Mouse (Mus musculus) midbrain, embryonic 15.5 days (tissue): ENCODE results near the gene Gabpb2. TPM values are rescaled to one million over a fixed set of nuclear protein-coding genes. Genes with fewer than 3 reads are reported as not detected.

Experiments used
- ATAC-seq: fragments of 200-750 bp; cut with Nextera tagmentation; replicated peaks from 2 replicates; pipeline ENCODE4 v1.8.0; 2017; ENCODE audit warnings: moderate TSS enrichment
- H3K27ac ChIP-seq: fragments of 300-500 bp; sonication (generic); 2 replicates; pipeline ENCODE4 v1.5.1; 2015; ENCODE audit warnings: mild to moderate bottlenecking, inconsistent platforms
- H3K27me3 ChIP-seq: fragments of 300-500 bp; sonication (generic); replicated peaks from 2 replicates; pipeline ENCODE4 v1.6.1; 2015; ENCODE audit warnings: inconsistent platforms
- H3K36me3 ChIP-seq: fragments of 300-500 bp; sonication (generic); replicated peaks from 2 replicates; pipeline ENCODE4 v1.6.1; 2015; ENCODE audit warnings: inconsistent platforms
- H3K4me1 ChIP-seq: fragments of 300-500 bp; sonication (generic); 2 replicates; pipeline ENCODE4 v1.6.1; 2015; ENCODE audit warnings: inconsistent platforms
- H3K4me2 ChIP-seq: fragments of 300-500 bp; sonication (generic); 2 replicates; pipeline ENCODE4 v1.6.1; 2015; ENCODE audit warnings: inconsistent platforms, mild to moderate bottlenecking, moderate library complexity
- H3K4me3 ChIP-seq: fragments of 300-500 bp; sonication (generic); 2 replicates; pipeline ENCODE4 v1.5.1; 2015; ENCODE audit warnings: mild to moderate bottlenecking, inconsistent platforms
- H3K9ac ChIP-seq: fragments of 300-500 bp; sonication (generic); 2 replicates; pipeline ENCODE4 v1.6.1; 2015; ENCODE audit warnings: mild to moderate bottlenecking, inconsistent platforms
- H3K9me3 ChIP-seq: fragments of 300-500 bp; sonication (generic); 2 replicates; pipeline ENCODE4 v1.6.1; 2016; ENCODE audit warnings: inconsistent platforms
- WGBS: fragments of 180-500 bp; shearing (Covaris S2); methylation state at CpG from one replicate; pipeline ENCODE4 v1.1.7; 2015; ENCODE audit warnings: mixed read lengths; 5-methylcytosine and 5-hydroxymethylcytosine counted together
- polyA plus RNA-seq: library from polyadenylated mRNA; unstranded; fragments of >200 nt; fragmentation: Nextera tagmentation; extraction: Ambion mirVana; gene quantifications from 2 replicates; pipeline ENCODE4 v1.2.1, GENCODE M21; 2015

Gene Gabpb2
- polyA plus RNA-seq, 1 experiment from 2014 or later = 3.4 TPM

- Histone ChIP-seq H3K27ac (no peak within 1 kb of the TSS), H3K4me3 (no peak within 1 kb of the TSS), H3K9ac (no peak within 1 kb of the TSS), H3K27me3 (no peaks in the 10 kb centered on the region), H3K4me1 (no peaks in the 10 kb centered on the region), H3K36me3 (peaks cover 12% of the 10 kb centered on the region; the same call in 1 of the 2 replicates), H3K4me2 (no peak within 1 kb of the TSS), H3K9me3 (no peaks in the 10 kb centered on the region)
- no peak for ATAC-seq
- 72% methylated on average over 7 of the region's 7 CpGs for WGBS
Observed at GRCm38 (mm10) chr3:95241498-95241897, 23.8 kb upstream of the Gabpb2 start, which contains the start of gene Gm128. Gene Gm128, minus strand, starts transcription at chr3:95241598.

- Histone ChIP-seq H3K4me3 (no peak overlapping the region), H3K9ac (no peak overlapping the region), H3K27ac (no peak overlapping the region), H3K4me2 (no peak overlapping the region), H3K27me3 (no peaks in the 10 kb centered on the region), H3K36me3 (peaks cover 16% of the 10 kb centered on the region), H3K9me3 (no peaks in the 10 kb centered on the region), H3K4me1 (no peaks in the 10 kb centered on the region)
- ATAC-seq = no peak
- 45% methylated on average over 17 of the region's 17 CpGs for WGBS
Observed at GRCm38 (mm10) chr3:95240900-95241299, 23.2 kb upstream of the Gabpb2 start.

- Histone ChIP-seq H3K36me3 (peaks cover 20% of the 10 kb centered on the region), H3K9me3 (no peaks in the 10 kb centered on the region), H3K27me3 (no peaks in the 10 kb centered on the region), H3K4me2 (no peak overlapping the region), H3K27ac (no peak overlapping the region), H3K4me1 (no peaks in the 10 kb centered on the region), H3K9ac (no peak overlapping the region), H3K4me3 (no peak overlapping the region)
- 88% methylated on average over 12 of the region's 12 CpGs for WGBS
- no peak for ATAC-seq
Observed at GRCm38 (mm10) chr3:95239971-95240370, 22.3 kb upstream of the Gabpb2 start.

DNA sequence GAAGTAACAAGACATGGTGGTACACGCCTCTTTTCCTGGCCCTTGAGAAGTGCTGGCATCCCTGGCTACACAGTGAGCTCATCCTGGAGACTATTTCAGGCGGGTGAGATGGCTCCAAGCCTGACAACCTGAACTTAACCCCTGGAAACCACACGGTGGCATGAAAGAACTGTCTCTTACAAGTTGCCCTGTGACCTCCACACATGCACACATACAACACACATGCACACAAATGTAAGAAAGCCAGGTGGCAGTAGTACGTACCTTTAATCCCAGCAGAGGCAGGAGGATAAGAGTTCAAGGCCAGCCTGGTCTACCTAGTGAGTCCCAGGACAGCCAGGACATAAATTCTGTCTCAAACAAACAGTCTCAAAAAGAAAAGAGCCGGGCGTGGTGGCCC lies 21.3 kb upstream of the Gabpb2 start:
- WGBS = 88% methylated on average over 6 of the region's 6 CpGs
- H3K36me3 ChIP-seq = peaks cover 27% of the 10 kb centered on the region
- no peaks in the 10 kb centered on the region for H3K4me1 ChIP-seq
- H3K4me2 ChIP-seq = no peak overlapping the region
- no peak overlapping the region for H3K27ac ChIP-seq
- no peak for ATAC-seq
- H3K27me3 ChIP-seq = no peaks in the 10 kb centered on the region
- no peak overlapping the region for H3K4me3 ChIP-seq
- H3K9me3 ChIP-seq = no peaks in the 10 kb centered on the region
- no peak overlapping the region for H3K9ac ChIP-seq

GRCm38 (mm10) chr3:95237541-95238099 lies 19.9 kb upstream of the Gabpb2 start:
- Histone ChIP-seq H3K36me3 (peaks cover 41% of the 10 kb centered on the region), H3K27me3 (no peaks in the 10 kb centered on the region), H3K9ac (no peak overlapping the region), H3K4me1 (no peaks in the 10 kb centered on the region), H3K9me3 (no peaks in the 10 kb centered on the region), H3K4me2 (no peak overlapping the region), H3K27ac (no peak overlapping the region), H3K4me3 (no peak overlapping the region)
- no peak for ATAC-seq
- WGBS = 95% methylated on average over 8 of the region's 8 CpGs

DNA sequence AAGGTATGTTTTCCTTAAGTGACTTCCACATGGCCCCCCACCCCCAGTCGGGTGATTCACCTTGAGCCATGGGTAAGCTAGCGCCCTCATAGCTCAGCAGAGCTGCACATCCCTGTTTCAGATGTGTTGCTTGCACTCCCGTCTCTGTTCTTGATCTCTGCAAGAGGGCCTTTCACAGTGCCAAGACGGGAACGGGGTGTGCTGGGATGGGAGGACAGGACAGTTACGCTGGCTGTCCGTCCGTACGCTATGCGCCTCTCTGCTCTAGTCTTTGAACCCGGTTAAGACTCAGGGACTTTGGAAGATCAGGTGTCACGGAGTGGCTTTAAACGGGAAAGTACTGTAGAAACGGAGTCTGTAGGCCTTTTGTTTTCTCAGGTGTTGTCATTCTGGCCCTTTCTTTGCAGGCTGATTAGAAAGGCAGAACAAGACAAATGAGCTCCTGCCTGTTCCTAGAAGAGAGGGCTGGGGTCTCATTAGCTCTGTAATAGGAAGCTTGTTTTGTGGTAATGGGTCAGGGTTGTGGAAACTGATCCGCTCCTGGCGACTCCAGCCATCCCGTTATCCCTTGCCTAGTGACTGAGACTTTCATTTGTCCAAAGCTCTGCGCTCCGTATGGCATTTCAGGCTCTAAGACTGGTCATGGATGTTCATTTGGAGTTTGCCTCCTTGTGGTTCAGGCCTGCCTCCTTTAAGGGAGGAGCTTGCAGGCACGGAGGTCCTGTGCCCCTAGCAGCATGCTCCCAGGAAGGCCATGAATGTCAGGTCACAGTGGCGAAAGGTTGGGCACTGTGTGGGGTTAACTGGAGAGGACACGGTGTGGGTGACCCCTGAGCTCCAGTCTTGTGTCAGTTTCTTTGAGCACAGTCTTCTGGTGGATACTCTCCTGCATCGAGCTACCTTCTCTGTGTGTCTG lies 17.9 kb upstream of the Gabpb2 start:
- Histone ChIP-seq H3K27me3 (no peaks in the 10 kb centered on the region), H3K4me3 (no peak overlapping the region), H3K36me3 (peaks cover 48% of the 10 kb centered on the region), H3K27ac (no peak overlapping the region), H3K4me1 (peaks cover 16% of the 10 kb centered on the region), H3K9me3 (no peaks in the 10 kb centered on the region), H3K9ac (no peak overlapping the region), H3K4me2 (no peak overlapping the region)
- no peak for ATAC-seq
- WGBS = 82% methylated on average over 23 of the region's 23 CpGs

GRCm38 (mm10) chr3:95233303-95233980 lies 15.7 kb upstream of the Gabpb2 start:
- Histone ChIP-seq H3K4me1 (peaks cover 28% of the 10 kb centered on the region), H3K27me3 (no peaks in the 10 kb centered on the region), H3K4me3 (no peak overlapping the region), H3K9ac (no peak overlapping the region), H3K27ac (no peak overlapping the region), H3K9me3 (no peaks in the 10 kb centered on the region), H3K36me3 (peaks cover 48% of the 10 kb centered on the region), H3K4me2 (no peak overlapping the region)
- ATAC-seq = no peak
- 83% methylated on average over 16 of the region's 16 CpGs for WGBS

DNA sequence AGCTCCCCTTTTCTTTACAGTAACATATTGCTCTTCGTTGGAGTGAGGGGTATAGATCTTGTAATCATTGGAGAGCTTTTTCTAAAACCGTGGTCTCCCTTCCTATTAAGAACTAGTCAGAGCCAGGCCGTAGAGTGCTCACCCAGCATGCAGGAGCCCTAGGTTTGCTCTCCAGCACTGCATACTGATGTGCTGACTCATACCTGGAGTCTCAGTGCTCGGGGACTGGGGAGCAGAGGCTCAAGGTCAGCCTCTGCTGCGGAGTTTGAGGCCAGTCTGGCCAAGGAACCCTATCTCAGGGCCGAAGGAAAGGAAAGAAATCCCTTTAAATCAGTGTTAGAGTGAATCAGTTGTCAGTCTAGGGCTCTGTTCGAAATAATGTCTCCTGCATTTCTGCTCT lies 15.1 kb upstream of the Gabpb2 start:
- 88% methylated on average over 7 of the region's 7 CpGs for WGBS
- H3K27me3 ChIP-seq = no peaks in the 10 kb centered on the region
- H3K36me3 ChIP-seq = peaks cover 45% of the 10 kb centered on the region
- H3K4me1 ChIP-seq = peaks cover 28% of the 10 kb centered on the region
- no peaks in the 10 kb centered on the region for H3K9me3 ChIP-seq
- H3K4me3 ChIP-seq = no peak overlapping the region
- ATAC-seq = no peak
- H3K9ac ChIP-seq = no peak overlapping the region
- H3K27ac ChIP-seq = no peak overlapping the region
- H3K4me2 ChIP-seq = no peak overlapping the region

- peak within 1 kb of the TSS; percentile 90 for H3K4me2 ChIP-seq
- H3K9me3 ChIP-seq = no peaks in the 10 kb centered on the region
- H3K36me3 ChIP-seq = peaks cover 42% of the 10 kb centered on the region
- WGBS = 80% methylated on average over 13 of the region's 13 CpGs
- peaks cover 29% of the 10 kb centered on the region for H3K4me1 ChIP-seq
- H3K9ac ChIP-seq = 0 out of 2 replicates have a peak within 1 kb of the TSS, but pooled peaks have one; percentile 79
- peak within 1 kb of the TSS; percentile 59 for H3K4me3 ChIP-seq
- peak within 1 kb of the TSS; percentile 97 for H3K27ac ChIP-seq
- no peaks in the 10 kb centered on the region for H3K27me3 ChIP-seq
- no peak for ATAC-seq
Observed at GRCm38 (mm10) chr3:95231298-95232221, 13.8 kb upstream of the Gabpb2 start, which contains the start of gene Mllt11. Gene Mllt11, minus strand, starts transcription at chr3:95232171.

- H3K36me3 ChIP-seq = peaks cover 35% of the 10 kb centered on the region
- peak overlapping the region; percentile 90 for H3K4me2 ChIP-seq
- no peaks in the 10 kb centered on the region for H3K27me3 ChIP-seq
- peak overlapping the region; percentile 79 for H3K9ac ChIP-seq
- H3K4me3 ChIP-seq = peak overlapping the region; percentile 59
- no peaks in the 10 kb centered on the region for H3K9me3 ChIP-seq
- H3K27ac ChIP-seq = peak overlapping the region; percentile 97
- no peak for ATAC-seq
- H3K4me1 ChIP-seq = peaks cover 38% of the 10 kb centered on the region
- 25% methylated on average over 8 of the region's 8 CpGs for WGBS
Observed at GRCm38 (mm10) chr3:95230495-95231297, 13.0 kb upstream of the Gabpb2 start.
